Mouse (Mus musculus): ENCODE measurements around the gene Nop58.
"Not testable (repeated sequence)": the region's sequence is repeated elsewhere in the genome, so short reads cannot be mapped to it uniquely, and the experiment has no call there.

Nop58 gene

DNA sequence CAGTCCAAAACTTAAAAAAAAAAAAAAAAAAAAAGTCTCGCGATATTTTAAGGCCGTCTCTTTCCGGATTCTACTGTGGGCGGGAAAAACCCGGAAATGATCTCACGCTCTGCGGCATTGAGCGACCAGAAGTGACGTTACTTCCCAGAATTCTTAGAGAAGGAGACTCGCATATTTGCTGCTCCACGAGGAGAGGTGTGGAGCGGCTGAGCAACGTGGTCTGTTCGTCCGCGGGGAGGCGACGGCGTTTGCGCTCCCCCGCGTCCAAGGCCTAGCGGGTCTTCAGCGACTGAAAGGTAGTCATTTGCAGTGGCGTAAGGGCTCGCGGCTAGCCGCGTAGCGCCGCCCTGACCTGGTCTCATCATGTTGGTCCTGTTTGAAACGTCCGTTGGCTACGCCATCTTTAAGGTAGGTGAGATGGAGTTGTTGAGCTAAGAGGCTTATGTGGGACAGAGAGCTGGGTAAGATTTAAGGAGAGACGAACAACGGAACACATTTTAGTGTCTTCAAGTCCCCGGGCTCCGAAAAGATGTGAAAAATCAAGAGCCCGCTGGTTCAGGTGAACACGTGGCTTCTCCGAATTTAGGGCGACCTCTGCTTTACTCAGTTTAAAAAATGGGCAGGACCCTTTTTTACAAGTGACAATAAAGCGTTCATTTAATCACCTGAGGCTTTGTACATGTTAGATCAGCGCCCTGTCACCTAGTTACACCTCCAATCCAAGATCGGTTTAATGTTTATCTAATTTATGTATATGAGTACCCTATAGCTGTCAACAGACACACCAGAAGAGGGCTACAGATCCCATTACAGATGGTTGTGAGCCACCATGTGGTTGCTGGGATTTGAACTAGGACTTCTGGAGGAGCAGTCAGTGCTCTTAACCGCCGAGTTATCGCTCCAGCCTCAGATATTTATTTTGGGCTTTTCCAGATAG lies at the start of gene Nop58:
TSS of gene Nop58 (plus strand) at position 153 of the 937 bp plus-strand sequence.
- DNase-seq (ENCODE audit: extremely low spot score, low spot score) = peak; percentile 89

DNA sequence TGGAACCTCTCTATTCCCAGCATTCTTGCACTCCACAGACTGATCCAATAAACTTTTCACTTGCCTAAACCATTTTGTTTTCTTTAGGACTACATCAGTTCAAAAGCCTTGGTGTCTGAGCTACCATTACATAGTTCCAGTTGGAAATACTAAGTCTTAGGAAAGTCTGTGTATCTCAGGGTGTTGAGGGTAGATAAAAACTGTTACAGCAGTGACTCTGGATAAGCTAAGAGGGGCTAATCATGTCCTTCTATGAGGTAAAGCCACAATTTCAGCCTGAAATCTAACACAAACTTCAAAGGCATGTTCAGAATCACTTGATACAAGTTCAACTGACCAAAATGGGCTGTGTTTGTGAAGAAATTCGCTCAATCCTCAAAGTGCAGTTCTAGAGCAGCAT lies 48.4 kb upstream of the Nop58 start:
- DNase-seq (ENCODE audit: extremely low spot score, low spot score) = no peak

DNA sequence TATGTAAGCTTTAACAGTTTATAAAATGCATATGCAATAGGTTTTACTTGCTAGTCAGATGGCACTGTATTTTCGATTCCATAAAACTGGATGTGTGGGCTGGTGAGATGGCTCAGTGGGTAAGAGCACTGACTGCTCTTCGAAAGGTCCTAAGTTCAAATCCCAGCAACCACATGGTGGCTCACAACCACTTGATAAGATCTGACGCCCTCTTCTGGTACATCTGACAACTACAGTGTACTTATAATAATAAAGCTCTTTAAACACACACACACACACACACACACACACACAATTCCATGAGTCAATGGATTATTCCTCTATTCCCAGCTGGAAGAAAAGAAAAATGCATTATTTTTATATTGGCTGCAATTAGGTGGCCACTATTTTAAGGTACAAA lies 46.4 kb upstream of the Nop58 start:
- no peak for DNase-seq (ENCODE audit: extremely low spot score, low spot score)

DNA sequence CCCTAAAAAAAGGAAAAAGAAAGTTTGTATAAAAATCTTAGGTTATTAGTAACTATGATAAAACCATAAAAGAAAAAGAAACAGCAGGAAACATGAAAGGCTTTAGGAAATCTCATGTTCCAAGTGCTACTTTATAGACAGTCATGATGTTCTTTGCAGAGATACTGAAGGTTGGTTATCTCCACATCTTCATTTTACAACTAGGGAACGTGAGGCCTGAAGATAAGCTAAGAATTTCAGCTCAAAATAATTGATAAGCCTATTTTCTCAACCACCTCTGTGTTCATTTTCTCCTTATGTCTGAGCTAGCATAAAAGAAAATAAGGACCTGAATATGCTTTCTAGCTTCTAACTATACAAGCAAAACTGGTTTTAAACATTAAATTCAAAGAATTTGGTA lies 42.3 kb upstream of the Nop58 start:
- DNase-seq (ENCODE audit: extremely low spot score, low spot score) = no peak

DNA sequence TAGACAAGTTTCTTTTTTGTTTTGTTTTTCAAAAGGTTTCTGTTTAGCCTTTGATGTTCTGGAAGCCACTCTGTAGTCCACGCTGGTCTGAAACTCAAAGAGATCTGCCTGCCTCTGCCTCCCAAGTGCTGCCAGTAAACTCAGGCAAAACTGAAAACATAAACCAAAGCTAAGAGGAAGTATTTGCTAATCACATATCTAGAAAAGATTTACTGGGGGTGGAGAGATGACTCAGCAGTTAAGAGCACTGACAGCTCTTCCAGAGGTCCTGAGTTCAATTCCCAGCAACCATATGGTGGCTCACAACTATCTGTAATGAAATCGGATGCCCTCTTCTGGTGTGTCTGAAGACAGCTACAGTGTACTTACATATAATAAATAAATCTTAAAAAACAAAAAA lies 38.3 kb upstream of the Nop58 start:
- not testable (repeated sequence) for DNase-seq (ENCODE audit: extremely low spot score, low spot score)

DNA sequence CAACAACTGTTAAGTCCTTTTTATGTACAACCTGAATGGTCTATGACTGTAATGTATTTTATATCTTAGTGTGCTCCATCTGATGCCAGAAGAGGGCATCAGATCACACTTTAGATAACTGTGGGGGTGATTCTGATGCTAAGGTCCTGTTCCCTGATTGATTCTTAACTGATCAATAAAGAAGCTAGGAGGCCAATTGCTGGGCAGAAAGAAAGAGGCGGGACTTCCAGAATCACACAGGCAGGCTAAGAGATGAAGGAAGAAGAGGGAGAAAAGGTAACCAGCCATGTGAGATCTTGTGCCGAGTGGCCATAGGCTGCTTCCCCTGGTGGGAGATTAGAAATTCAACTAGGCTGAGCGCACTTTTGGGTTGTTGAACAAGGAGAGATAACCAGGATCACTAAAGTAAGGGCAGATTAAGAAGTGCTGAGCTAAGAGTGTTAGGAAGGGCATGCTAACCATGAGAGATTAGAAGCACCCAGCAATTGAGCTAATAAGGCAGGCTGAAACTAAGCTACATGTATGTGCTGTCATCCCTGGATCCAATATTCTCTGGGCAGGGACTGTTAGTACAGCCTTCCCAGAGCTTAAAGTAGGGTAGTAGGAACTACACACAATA lies 33.5 kb upstream of the Nop58 start:
- DNase-seq (ENCODE audit: extremely low spot score, low spot score) = no peak

DNA sequence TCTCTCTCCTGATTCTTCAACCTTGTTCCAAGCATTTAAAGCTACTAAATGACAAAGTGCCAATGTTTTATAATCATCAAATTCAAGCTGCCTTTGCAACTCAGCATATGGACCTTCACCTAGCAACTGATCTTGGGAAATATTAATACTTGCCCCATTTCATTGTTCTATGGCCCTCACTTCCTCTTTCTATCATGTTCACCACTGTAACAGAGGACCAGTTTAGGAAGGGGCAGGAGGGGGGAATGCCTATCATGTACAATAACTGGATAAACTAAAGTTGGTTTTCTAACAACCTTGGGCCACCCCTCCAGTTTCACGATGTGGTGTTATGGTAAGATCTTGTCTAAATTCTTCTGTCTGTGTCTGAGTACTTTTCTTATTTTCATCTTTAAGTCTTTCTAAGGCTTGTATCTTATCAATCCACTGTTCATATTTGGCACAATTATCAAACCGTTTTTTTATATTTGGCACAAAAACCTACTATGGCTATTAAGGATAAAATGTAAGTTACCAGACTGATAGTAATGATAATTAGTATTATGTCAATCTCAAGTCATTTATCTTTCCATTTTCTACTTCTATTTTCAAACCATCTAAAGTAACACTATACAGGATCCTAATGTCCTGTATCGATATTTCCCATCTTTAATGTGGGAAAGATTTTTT lies 31.4 kb upstream of the Nop58 start:
- no peak for DNase-seq (ENCODE audit: extremely low spot score, low spot score)

DNA sequence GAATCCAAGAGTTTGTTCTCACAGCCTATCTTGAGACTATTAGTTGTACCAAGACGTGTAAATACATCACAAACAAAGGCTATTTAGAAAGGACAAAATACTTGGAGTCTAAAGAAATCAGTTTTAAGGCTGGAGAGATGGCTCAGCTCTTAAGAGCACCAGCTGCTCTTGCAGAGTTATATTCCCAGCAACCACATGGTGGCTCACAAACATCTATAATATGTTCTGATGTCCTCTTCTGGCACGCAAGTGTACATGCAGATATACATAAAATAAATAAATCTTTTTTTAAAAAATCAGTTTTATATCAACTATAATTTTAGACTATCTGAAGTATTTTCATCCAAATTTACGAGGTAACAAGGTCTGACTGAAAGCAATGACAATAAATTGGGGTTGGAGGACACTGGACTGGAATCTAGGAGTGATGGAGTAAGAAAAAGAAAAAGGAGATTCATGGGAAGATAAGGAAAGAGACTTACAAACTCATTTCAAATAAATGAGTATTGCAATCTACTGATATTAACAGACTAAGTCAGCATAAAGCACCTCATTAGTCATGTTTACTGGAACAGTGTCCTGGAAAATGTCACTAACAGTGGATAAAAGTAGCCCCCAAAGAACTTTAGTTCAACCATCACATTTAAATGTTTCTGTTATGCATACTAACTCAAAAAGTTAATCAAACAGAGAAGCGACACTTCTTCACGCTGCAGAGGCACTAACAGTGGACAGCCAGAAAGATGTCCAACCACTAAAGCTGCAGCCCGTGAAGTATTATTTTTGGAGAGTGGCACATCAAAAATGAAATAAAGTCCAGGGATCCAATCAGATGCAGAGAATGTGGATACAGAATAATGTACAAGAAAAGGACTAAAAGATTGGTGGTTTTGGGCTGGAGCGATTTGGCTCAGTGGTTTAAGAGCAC lies 28.3 kb upstream of the Nop58 start:
- DNase-seq (ENCODE audit: extremely low spot score, low spot score) = no peak

DNA sequence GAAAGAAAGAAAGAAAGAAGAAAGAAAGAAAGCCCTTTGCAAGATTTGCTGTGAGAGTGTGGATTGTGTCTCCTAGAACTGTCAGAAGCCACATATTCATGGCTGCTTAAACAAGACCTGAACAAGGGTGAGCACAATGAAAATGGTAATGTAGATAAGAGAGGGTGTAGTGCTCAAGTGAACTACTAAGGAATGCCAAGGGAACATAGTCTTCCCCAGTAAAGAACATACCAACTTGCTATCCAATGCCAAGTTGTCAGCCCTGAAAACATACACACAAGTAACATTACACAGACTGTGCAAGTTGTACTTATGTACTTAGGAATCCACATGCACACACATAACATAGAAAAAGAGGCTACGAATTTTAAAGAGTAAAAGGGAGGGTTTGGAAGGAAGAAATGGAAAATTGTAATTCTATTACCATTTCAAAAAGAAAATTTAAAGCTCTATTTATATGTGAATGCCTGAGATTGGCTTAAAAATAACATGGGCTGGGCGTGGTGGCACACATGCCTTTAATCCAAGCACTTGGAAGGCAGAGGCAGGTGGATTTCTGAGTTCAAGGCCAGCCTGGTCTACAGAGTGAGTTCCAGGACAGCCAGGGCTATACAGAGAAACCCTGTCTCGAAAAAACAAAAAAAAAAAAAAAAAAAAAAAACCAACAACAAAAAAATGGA lies 21.2 kb upstream of the Nop58 start:
- no peak for DNase-seq (ENCODE audit: extremely low spot score, low spot score)

DNA sequence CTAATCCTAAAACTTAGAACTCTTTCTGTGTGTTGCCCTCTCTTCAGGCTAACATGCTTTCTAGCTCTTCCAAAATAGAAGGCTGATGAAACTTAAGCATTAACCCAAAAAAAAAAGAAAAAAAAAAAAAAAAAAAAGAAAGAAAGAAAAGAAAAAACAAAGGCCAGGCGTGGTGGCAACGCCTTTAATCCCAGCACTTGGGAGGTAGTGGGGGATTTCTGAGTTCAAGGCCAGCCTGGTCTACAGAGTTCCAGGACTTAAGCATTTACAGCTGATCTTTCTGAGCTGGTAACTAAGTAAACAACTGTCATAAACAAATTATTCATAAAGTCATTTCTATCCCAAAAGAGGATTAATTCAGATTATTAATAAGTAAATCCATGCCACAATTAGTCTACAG lies 15.9 kb upstream of the Nop58 start:
- no peak for DNase-seq (ENCODE audit: extremely low spot score, low spot score)

DNA sequence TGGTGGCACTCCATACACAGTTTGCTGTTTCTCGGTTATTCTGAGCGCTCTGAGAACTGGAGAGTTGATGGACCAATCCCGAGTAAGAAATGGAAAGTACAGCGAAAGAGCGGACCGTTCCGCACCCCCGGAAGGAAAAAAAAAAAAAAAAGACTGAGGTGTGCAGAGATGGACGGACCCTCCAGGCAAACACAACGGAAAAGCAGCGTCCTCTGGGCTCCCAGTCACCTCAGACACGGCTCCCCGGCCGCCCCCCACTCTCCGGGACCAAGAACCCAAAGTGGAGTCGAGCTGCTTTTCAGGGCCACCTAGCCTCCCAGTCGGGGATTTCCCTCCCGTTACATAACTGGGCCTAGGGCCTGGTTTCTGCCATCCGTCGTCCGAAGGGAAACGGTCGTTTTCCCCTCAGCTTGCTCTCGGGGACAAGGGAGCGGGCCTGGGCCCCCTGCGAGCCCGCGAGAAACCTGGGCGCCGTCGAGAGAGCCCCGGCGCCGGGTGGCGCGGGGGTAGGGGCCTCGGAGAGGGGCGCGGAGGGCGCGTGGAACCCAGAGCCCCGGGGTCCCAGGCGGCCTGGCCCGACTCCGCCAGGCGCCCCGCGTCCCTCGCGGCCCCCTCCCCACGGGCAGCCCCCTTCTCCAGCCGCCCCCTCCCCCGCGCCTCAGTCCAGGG lies 14.7 kb upstream of the Nop58 start:
- DNase-seq (ENCODE audit: extremely low spot score, low spot score) = no peak

DNA sequence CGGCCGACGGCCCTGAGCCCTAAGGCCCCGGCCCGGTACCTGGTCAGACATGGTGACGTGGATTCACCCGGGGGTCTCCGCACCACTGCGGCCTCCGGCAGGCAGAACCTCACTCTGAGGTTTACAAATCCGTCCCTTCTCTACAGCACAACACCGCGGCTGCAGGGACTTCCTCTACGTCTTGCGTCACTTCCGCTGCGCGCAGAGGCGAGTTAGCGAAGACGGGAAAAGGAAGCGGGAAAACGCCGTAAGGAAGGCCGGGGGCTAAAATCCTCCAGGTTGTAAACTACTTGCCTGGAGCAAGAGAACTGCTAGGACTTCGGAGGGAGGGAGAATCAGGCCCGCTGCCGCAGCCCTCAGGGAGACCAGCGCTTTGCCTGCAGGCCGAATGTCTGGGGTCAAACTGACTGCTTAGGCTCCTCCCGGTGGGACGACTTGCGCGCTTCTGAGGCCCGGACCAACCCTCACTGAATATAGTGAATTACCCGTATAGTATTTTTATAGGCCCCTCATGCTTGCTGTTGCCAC lies 14.1 kb upstream of the Nop58 start, which contains the start of gene Sumo1:
TSS of gene Sumo1 (minus strand) at position 194 of the 528 bp plus-strand sequence.
- peak; percentile 92 for DNase-seq (ENCODE audit: extremely low spot score, low spot score)

DNA sequence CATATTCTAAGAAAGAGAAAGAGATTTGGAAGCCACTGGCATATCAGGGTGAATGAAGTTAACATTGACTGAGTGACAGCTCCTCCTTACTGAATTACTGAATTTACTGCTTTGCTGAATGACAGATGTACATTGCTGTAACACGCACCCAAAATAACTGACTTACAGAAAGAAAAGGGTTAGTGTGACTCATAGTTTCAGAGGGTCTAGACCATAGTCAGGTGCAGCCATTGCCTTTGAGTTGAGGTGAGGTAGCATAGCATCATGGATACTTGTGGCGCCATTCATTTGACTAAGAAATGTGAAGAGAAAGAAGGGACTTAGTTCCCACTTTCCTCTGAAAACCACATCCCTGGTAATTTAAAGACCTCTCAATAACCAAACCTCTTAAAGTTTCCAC lies 11.1 kb upstream of the Nop58 start:
- no peak for DNase-seq (ENCODE audit: extremely low spot score, low spot score)

DNA sequence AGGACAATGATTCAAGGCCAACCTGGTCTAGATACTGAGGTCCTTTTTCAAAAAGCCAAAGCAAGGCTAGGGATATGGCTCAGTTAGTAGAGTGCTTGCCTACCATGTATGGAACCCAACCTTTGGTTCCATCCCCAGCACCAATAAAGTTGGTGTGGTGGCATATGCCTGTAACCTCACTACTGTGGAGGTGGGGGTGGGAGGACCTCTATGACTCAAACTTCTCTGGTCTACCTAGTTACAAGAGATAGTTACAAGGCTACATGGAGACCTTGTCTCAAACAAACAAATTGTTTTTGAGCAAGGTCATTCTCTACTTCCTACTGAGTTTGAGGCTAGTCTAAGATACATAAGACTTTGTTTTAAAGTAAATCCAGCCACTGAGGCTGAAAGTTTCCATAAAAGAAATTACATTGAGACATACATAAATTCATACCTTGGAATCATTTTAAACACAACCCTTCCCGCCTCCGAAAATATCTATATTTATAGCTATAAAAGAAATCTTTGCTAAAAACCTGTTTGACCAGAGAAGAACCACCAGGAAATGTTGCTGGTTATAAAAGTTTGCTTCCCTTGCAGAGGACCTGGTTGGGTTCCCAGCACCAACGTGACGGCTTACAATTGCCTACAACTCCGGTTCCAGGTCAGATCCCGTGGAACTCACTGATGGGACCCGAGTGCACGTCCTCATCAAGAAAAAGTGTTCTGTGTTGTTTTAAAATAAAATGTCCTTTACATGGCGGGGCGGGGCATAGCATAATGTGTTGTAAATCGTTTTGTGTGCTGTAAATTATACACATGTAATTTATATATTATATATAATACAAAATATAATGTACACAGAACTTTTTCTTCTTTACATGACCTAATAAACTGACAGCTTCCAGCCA lies 599 bp upstream of the Nop58 start:
- no peak for DNase-seq (ENCODE audit: extremely low spot score, low spot score)

DNA sequence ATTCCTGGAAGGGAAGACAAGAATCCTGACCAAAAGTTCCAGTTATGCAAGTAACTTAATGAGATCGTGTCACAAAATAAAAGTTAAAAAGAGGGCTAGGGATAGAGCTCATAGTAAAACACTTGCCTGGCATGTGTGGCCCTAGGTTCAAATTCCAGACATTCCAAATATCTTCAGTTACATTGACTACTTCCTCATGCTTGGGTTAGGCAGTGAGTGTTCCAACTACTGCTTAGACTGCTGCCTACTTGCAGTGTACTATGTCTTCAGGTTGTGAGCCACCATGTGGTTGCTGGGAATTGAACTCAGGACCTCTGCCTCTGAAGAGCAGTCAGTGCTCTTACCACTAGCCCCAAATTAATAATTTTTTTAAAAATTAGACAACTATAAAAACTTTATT lies 2.7 kb downstream of the Nop58 start:
- DNase-seq (ENCODE audit: extremely low spot score, low spot score) = no peak

DNA sequence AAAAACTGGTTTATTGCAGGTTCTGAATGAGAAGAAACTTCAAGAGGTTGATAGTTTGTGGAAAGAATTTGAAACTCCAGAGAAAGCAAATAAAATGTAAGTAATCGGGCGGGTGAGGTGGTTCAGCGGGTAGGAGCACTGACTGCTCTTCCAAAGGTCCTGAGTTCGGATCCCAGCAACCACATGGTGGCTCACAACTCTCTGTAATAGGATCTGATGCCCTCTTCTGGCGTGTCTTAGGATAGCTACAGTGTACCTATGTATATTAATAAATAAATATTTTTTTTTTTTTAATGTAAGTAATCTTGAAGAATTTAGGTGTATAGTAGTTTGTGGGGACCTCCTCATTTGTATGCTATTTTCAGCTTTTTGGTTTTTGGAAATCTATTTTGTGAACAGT lies 5.7 kb downstream of the Nop58 start:
- no peak for DNase-seq (ENCODE audit: extremely low spot score, low spot score)

DNA sequence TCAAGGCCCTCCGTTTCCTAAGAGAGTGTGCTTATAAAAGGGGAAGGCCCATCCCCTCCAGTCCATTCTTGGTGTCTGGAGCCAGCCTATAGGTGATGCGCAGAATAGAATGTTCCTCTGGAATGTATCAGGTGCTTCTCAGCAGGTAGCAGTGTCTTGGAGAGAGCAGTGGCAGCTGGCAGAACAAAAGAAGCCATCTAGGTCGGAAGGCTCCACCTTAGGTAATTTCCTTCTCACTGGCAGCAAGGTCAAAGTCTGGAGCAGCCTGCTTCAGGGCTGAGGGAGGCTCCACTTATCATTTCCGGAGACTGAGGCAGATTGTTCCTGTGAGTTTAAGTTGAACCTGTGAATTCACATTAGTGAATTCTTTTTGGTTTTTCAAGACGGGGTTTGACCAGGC lies 13.0 kb downstream of the Nop58 start:
- no peak for DNase-seq (ENCODE audit: extremely low spot score, low spot score)

DNA sequence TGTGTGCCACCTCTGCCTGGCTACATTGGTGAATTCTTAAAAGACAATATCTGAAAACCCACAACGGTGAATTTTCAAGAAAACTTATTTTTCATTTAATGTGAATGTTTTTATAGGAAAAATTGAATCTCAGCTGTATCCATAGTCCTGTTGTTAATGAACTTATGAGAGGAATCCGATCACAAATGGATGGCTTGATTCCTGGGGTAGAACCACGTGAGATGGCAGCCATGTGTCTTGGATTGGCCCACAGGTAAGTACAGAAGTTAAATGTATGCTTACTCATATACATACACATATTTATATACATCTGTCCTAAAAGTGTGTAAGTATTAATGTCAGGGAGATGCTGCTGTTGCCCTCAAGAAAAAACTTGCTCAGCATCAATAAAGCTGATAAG lies 13.4 kb downstream of the Nop58 start:
- no peak for DNase-seq (ENCODE audit: extremely low spot score, low spot score)

DNA sequence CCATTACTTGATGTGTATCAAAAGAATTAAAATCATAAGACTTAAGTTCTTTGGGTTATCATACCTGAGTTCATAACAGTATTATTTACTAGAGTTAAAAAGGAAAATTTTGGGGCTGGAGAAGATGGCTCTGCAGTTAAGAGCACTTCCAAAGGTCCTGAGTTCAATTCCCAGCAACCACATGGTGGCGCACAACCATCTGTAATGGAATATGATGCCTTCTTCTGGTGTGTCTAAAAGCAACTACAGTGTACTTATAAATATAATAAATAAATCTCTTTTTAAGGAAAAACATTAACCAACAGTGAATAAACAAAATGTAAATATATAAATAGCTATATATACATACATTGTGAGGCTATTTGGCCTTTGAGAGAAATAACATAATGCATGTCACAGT lies 17.0 kb downstream of the Nop58 start:
- DNase-seq (ENCODE audit: extremely low spot score, low spot score) = no peak

Data from neural tube, embryonic 10.5 days (tissue).